ENCODE assay signal across 9 mouse cellular contexts in the genomic region with DNA sequence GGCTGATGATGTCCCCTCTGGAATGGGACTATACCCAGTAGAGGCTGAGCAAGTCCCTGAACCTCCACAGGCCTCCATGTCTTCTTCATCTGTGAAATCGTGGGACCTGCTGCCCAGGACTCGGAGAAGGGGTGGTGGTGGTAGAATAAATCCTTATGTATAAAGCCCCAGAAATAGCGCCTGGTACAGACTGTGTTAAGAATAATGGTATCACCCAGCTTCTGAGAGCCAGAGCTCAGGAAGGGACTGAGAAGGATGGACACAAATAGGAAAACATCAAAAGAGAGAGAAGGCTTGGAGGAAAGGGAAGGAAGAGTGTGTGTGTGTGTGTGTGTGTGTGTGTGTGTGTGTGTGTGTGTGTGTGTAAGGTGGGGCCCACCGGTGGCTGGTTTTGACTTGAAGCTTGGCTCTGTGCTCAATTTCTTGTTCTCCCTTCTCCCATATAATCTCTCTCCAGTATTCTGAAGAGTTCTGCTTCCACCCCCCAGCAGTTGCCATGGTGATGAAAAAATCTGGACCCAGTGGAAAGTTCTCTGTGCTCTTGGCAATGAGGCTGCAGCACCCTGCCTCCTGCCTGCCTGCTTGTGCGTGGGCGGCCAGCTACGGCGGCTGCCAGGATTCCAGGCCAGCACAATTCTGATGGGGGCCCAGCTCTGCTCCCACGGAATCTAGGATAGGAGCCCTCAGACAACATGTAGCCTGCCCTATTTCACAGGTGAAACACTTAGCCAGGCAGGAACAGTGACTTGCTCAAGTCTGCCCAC.
DNase-seq lines count a peak whose midpoint lies in the region; ATAC-seq and TF ChIP-seq lines count a peak whose summit lies in the region.
"Had no signal": no experiment of that assay in that cellular context is flagged by ENCODE, and none has a peak within 500 bp of the region (broad histone marks: within the 10 kb centered on the region; RNA-seq: fewer than 3 reads in every experiment).

No protein-coding gene starts in this region.

- no peak overlapping the region for H3K4me2 ChIP-seq in limb, embryonic 14.5 days (replicated peaks; ENCODE audit: low read depth, low read length, severe bottlenecking)

- H3K9me3 ChIP-seq in limb, embryonic 14.5 days (ENCODE audit: control insufficient read depth, low read length) = no peaks in the 10 kb centered on the region
- no peaks in the 10 kb centered on the region for H3K9me3 ChIP-seq in limb, embryonic 10.5 days (replicated peaks)

- H3K27me3 ChIP-seq in limb, embryonic 14.5 days (ENCODE audit: control insufficient read depth, insufficient read depth, low read length) = no peaks in the 10 kb centered on the region
- H3K27me3 ChIP-seq in limb, embryonic 10.5 days (ENCODE audit: low read depth, poor library complexity, severe bottlenecking) = no peaks in the 10 kb centered on the region

- 0 out of 2 replicates have a peak, but pooled peaks have one; percentile 53 for ATAC-seq in limb, embryonic 14.5 days (ENCODE audit: low FRiP score, low read depth)
- peak; percentile 86 for ATAC-seq in cerebellum, adult (ENCODE audit: insufficient number of reproducible peaks, low FRiP score, low TSS enrichment)
- ATAC-seq: Patski had no signal

- no peak overlapping the region for H3K4me3 ChIP-seq in limb, embryonic 14.5 days (replicated peaks; ENCODE audit: low read length)
- H3K4me3 ChIP-seq in limb, embryonic 10.5 days = no peak overlapping the region

- DNase-seq in limb, embryonic 14.5 days (ENCODE audit: low spot score) = peak; percentile 30
- DNase-seq in limb, embryonic 10.5 days (ENCODE audit: low spot score) = no peak
- peak; percentile 63 to 65 for DNase-seq in heart, adult 9 months (ENCODE audit: low spot score in 2 of 2)
- peak; percentile 96 to 97 for DNase-seq in left cerebral cortex, adult 9 months (ENCODE audit: low spot score in 2 of 2)
- DNase-seq in right cerebral cortex, postnatal 36 days (ENCODE audit: low spot score in 2 of 2) = peak; percentile 95 to 97
- no peak for DNase-seq in thymus, postnatal 4 days
- DNase-seq in thymus, adult 18-20 months = no peak

- H3K4me1 ChIP-seq in limb, embryonic 14.5 days (ENCODE audit: control insufficient read depth, insufficient read depth, low read length) = peaks cover 2% of the 10 kb centered on the region; the same call in 1 of the 2 replicates
- no peaks in the 10 kb centered on the region for H3K4me1 ChIP-seq in limb, embryonic 10.5 days

- no peak for TF ChIP-seq POLR2A in limb, embryonic 14.5 days (IDR thresholded peaks at IDR 0.05; ENCODE audit: borderline replicate concordance, extremely low read depth, insufficient read depth, insufficient read length)

- H3K27ac ChIP-seq in limb, embryonic 14.5 days (replicated peaks; ENCODE audit: low read depth, low read length) = no peak overlapping the region
- no peak overlapping the region for H3K27ac ChIP-seq in limb, embryonic 10.5 days

- H3K9ac ChIP-seq in limb, embryonic 14.5 days (ENCODE audit: low read depth, low read length, severe bottlenecking) = no peak overlapping the region

- H3K36me3 ChIP-seq in limb, embryonic 14.5 days (ENCODE audit: control insufficient read depth, insufficient read depth, low read length) = no peaks in the 10 kb centered on the region
- H3K36me3 ChIP-seq in limb, embryonic 10.5 days = no peaks in the 10 kb centered on the region

- WGBS in limb, embryonic 14.5 days = 58% methylated on average over 8 of the region's 9 CpGs
- 82% methylated on average over 9 of the region's 9 CpGs for WGBS in limb, embryonic 10.5 days

Comparison
In these comparisons a context has a peak if more than half of its experiments do, and no peak if none do; other contexts are left out.
1. DNase-seq: peak in limb, embryonic 14.5 days (single experiment), heart, adult 9 months (2 of 2), left cerebral cortex, adult 9 months (2 of 2) and right cerebral cortex, postnatal 36 days (2 of 2); none in limb, embryonic 10.5 days (single experiment), thymus, postnatal 4 days (single experiment) and thymus, adult 18-20 months (0 of 2).